Mouse (Mus musculus) bone marrow, adult 2 months (tissue): Measurements from ENCODE around the gene Tmem127. TPM values are rescaled to one million over a fixed set of nuclear protein-coding genes. Genes with fewer than 3 reads are reported as not detected.

Experiments used
- H3K27ac ChIP-seq: fragments of 200-500 bp; 2 replicates; pipeline ENCODE4 v1.5.1; 2012; ENCODE audit warnings: low read depth, mild to moderate bottlenecking, control low read depth, inconsistent platforms, low read length; ENCODE audit not compliant: control insufficient read depth, poor library complexity, insufficient read depth
- H3K4me1 ChIP-seq: fragments of 200-500 bp; 2 replicates; pipeline ENCODE4 v1.6.1; 2011; ENCODE audit warnings: low read length; ENCODE audit not compliant: control insufficient read depth, insufficient read depth
- H3K4me3 ChIP-seq: fragments of 200-500 bp; replicated peaks from 2 replicates; pipeline ENCODE3; 2011; ENCODE audit warnings: mild to moderate bottlenecking, low read depth, low read length, control low read depth; ENCODE audit not compliant: control insufficient read depth
- CTCF ChIP-seq: fragments of 200-500 bp; IDR thresholded peaks from 2 replicates; pipeline ENCODE4 v1.5.1; 2011; ENCODE audit warnings: low read length, control low read depth; ENCODE audit not compliant: control insufficient read depth, insufficient read depth
- POLR2A ChIP-seq: fragments of 200-500 bp; IDR thresholded peaks from 2 replicates; pipeline ENCODE4 v1.6.1; 2011; ENCODE audit warnings: low read depth, mild to moderate bottlenecking, control low read depth, low read length, borderline replicate concordance; ENCODE audit not compliant: control insufficient read depth
- WGBS: fragments of 180-500 bp; shearing (Covaris S2); methylation state at CpG from one replicate; pipeline ENCODE4 v1.1.7; 2018; 5-methylcytosine and 5-hydroxymethylcytosine counted together
- polyA plus RNA-seq: library from polyadenylated mRNA; stranded (reverse); fragments of >200 nt; gene quantifications from 2 replicates; pipeline ENCODE4 v1.2.4, GENCODE M21; 2011; ENCODE audit warnings: low replicate concordance; ENCODE audit not compliant: missing spikeins, insufficient read depth, insufficient read length

Gene Tmem127
- polyA plus RNA-seq, 1 experiment: 27.7 TPM

GRCm38 (mm10) chr2:127225261-127225660 lies 22.4 kb upstream of the Tmem127 start:
- no peak for TF ChIP-seq CTCF
- no peak for TF ChIP-seq POLR2A
- Histone ChIP-seq H3K27ac (no peak overlapping the region), H3K4me1 (no peaks in the 10 kb centered on the region), H3K4me3 (no peak overlapping the region)
- WGBS: 97% methylated on average over 3 of the region's 3 CpGs

DNA sequence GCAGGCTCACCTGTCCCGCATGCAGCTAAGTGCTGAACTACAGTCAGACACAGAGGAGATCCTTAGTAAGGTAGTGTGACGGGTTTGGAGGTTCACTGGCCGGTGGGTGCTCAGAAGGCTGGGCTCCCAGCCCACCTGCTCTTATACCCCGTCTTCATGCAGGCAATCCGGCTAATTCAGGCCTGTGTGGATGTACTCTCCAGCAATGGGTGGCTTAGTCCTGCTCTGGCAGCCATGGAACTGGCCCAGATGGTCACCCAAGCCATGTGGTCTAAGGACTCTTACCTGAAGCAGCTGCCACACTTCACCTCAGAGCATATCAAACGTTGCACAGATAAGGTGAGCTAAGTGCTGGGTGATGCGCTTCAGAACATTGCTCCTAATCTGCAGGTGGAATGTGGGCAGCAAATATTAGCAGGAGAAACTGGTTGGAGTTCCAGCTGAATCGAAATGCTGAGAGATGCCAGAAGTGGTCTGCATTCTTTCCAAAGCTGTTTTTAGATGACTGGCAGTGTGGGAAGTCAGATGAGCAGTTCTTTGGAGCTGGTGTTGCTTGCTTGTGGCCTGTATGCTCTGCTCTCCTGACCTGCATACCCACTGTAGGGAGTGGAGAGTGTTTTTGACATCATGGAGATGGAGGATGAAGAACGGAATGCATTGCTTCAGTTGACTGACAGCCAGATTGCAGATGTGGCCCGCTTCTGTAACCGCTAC lies 9.7 kb upstream of the Tmem127 start:
- Histone ChIP-seq H3K4me3 (no peak overlapping the region), H3K27ac (no peak overlapping the region), H3K4me1 (no peaks in the 10 kb centered on the region)
- 93% methylated on average over 11 of the region's 11 CpGs for WGBS
- TF ChIP-seq POLR2A (no peak), CTCF (no peak)

GRCm38 (mm10) chr2:127240065-127240464 lies 7.6 kb upstream of the Tmem127 start:
- no peaks in the 10 kb centered on the region for H3K4me1 ChIP-seq
- no peak for TF ChIP-seq POLR2A
- TF ChIP-seq CTCF: no peak
- 93% methylated on average over 2 of the region's 2 CpGs for WGBS
- H3K4me3 ChIP-seq: no peak overlapping the region
- no peak overlapping the region for H3K27ac ChIP-seq

DNA sequence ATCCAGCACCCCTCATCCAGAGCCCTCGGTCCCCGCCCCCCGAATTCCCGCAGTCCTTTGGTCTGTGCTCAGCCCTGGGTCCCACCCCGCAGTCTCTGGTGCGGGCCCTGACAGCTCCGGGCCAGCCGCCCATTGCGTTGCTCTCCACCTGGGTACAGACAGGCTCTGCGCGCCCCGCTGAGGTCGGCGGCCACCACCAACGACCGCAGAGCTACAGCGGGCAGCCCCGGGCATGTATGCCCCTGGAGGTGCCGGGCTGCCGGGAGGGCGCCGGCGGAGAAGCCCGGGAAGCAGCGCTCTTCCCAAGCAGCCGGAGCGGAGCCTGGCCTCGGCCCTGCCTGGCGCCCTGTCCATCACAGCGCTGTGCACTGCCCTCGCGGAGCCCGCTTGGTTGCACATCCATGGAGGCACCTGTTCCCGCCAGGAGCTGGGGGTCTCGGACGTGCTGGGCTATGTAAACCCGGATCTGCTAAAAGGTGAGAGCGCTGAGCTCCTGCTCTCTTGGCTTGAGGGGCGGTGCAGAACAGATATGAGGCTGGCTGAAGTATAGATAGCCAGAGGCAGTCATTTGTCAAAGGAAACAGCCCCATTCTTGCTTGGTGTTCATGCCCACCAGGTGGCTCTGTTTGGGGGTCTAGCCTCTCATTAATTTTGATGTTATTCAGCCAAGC lies 761 bp downstream of the Tmem127 start:
- no peaks in the 10 kb centered on the region; the same call in 1 of the 2 replicates for H3K4me1 ChIP-seq
- H3K4me3 ChIP-seq: peak overlapping the region; percentile 85
- peak overlapping the region; percentile 62 for H3K27ac ChIP-seq
- under 1% methylated on average over 39 of the region's 39 CpGs for WGBS
- TF ChIP-seq POLR2A: no peak
- no peak for TF ChIP-seq CTCF

DNA sequence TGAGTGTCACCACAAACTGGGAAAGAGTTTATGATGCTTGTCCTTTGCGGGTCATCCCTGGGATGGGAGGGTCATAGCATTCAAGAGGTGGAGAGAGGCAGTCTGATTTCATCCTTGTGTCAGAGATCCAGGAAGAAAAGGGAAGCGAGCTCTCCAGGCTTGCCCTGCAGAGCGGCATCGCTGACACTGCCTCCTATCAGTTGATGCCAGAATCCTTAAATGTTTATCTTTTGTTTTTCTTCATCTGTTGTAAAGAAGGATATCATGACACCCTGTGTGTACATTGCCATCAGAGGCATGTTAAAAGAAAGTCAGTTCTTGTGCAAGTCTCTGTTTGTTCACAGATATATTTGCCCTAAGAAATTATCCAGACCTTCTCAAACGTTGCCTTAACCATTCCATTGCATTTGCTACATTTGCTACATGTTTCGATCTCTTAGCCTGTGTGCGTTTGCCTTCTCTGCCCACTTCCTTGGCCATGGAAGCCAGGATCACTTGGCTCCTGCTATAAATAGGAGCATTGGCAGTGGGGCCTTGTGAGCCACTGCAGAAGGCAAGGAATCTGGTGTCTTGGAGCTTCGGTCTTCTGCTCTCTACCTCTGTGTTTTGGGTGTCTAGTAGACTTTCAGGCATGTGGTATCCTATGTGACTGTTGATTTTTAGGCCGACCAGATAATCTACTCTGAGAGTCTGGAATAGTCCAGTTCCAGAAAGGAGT lies 2.7 kb downstream of the Tmem127 start:
- no peak for TF ChIP-seq POLR2A
- TF ChIP-seq CTCF: no peak
- Histone ChIP-seq H3K4me1 (no peaks in the 10 kb centered on the region; the same call in 1 of the 2 replicates), H3K27ac (no peak overlapping the region), H3K4me3 (no peak overlapping the region)
- WGBS: 82% methylated on average over 9 of the region's 9 CpGs

DNA sequence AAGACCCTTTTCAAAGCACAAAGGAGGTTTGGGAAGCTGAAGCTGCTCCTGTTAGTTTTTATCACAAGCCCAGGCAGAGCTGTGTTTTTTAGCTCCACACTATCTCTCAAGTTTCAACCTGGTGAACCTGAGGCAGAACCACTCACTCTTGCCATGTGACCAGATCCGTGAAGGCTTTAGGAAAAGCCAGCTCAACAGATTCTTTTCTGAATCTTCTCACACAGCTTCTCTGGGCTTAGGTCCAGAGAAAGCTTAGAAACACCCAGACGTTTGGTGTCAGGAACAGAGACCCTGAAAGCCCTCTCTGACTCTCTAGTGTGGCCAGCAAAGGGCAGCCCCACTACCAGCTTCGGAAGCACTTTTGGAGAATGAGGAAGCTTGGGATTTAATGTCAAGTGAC lies 3.7 kb downstream of the Tmem127 start:
- Histone ChIP-seq H3K4me1 (no peaks in the 10 kb centered on the region; the same call in 1 of the 2 replicates), H3K4me3 (no peak overlapping the region), H3K27ac (no peak overlapping the region)
- TF ChIP-seq POLR2A: no peak
- no peak for TF ChIP-seq CTCF
- 88% methylated on average over 3 of the region's 3 CpGs for WGBS

DNA sequence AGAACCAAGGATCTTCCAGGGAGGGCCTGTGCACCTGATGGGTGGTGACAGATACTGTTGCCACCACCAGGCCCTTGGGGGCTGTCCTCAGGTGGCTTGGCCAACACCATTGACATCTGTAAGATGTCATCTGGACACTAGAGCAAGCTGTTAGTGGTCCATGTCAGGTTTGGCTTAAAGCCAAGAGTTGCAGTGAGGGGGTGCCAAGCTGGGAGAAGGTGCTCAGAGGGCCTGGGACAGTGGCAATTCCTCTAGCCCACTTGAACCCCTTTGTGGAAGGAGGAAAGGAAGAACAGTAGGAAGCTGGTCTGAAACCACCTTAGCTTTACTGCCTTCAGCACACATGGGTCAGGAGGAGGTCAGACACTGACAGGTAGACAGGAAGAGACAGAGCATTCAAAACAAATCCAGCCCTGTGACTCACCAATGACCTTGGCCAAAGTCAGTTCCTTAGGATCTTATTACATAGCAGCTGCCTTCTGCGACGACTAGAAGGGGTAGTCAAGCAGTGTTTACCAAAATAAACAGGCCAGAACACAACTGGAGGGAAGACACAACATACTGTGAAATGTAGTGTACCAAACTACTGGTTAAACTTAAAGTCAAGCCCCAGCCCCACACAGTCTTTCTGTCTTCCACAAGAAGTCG lies 4.3 kb downstream of the Tmem127 start:
- WGBS: 83% methylated on average over 3 of the region's 3 CpGs
- TF ChIP-seq POLR2A (no peak), CTCF (no peak)

More for the DNA sequence above, 4.3 kb downstream of the Tmem127 start:
- H3K27ac ChIP-seq: no peak overlapping the region
- no peaks in the 10 kb centered on the region; the same call in 1 of the 2 replicates for H3K4me1 ChIP-seq
- H3K4me3 ChIP-seq: no peak overlapping the region
